Mouse (Mus musculus): ENCODE data around the gene Nelfcd.

DNA sequence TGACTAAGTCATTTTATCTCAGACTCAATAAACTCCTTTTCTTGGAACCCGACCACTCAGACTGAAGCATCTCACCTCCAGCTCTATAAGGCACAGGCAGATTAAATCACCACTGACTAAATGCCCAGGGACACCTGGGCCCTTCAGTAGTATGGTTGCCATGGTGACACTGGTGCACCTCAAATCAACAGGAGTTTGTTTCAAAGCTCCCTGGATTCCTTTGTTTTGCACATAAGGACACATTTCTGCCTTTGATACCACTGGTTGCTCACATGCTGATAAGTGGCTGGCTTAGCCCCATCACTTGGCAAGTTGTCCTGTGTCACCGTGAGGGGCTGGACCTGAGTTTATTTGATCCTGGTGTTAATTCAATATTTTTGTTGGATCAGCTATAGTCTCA is 43.8 kb downstream of the Nelfcd start:
- no peak for TF ChIP-seq POLR2A (IDR thresholded peaks at IDR 0.05; ENCODE audit: borderline replicate concordance, extremely low read depth, low read depth, low read length)
- TF ChIP-seq CTCF (IDR thresholded peaks at IDR 0.05; ENCODE audit: insufficient read depth, low read length) = no peak
